Mouse (Mus musculus): ENCODE results near the gene Prkci. TPM values are rescaled to one million over a fixed set of nuclear protein-coding genes. Genes with fewer than 3 reads are reported as not detected.

Gene Prkci
- total RNA-seq (2021) = 10 to 100 TPM; 12.6 to 13.0 TPM
- long read RNA-seq, experiment 1, full-length matches to known transcripts = 2 of 2 reads
- long read RNA-seq, experiment 1, partial matches to known transcripts = 0 of 2 reads
- long read RNA-seq, experiment 1, other reads (novel, unspliced or antisense) = 0 of 2 reads
- long read RNA-seq, experiment 2, partial matches to known transcripts = 0 of 4 reads
- long read RNA-seq, experiment 2, other reads (novel, unspliced or antisense) = 4 of 4 reads

GRCm38 (mm10) chr3:30995283-30995898, at the start of gene Prkci:
Prkci (plus strand) TSS chr3:30995747.
- peak; percentile 95 to 96 for DNase-seq

- peak; percentile 33 to 36 for DNase-seq
Observed at GRCm38 (mm10) chr3:30951652-30952051, 43.9 kb upstream of the Prkci start.

DNA sequence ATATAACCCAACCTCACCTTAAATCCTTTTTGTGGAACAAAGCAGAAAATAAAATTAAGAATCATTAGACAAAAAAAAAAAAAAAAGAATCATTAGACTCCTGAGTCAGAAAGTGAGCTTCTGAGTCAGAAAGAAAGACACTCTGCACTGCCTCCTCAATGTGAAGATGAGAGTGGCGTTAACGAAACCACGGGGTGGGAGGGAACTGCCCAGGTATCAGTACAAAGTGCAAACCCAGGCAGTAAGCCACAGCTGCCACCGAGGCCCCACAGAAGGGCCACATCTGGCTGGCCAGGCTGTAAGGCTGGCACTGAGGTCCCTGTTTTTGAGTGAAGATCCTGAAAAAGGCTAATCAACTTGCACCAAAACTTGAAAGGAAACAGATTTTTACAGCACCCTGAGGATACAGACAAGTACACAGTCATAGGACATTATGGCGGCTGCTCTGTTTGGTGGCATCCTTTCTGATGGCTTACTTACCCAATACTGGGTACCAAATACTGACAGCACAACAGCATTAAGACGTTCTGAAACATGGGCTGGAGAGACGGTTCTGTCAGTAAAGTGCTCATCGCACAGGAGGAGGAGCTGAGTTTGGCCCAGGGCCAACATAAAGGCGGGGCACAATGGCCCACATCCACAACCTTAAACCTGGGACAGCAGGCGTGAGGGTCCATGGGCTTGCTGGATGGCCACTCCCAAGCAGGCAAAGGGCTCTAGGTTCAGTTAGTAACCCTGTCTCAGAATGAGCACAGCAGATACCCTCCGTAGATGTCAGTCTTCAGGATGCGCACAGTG, 43.1 kb upstream of the Prkci start:
- DNase-seq = no peak

- no peak for DNase-seq
Observed at GRCm38 (mm10) chr3:30956327-30956726, 39.2 kb upstream of the Prkci start.

- DNase-seq = no peak
Observed at GRCm38 (mm10) chr3:30958709-30959108, 36.8 kb upstream of the Prkci start.

DNA sequence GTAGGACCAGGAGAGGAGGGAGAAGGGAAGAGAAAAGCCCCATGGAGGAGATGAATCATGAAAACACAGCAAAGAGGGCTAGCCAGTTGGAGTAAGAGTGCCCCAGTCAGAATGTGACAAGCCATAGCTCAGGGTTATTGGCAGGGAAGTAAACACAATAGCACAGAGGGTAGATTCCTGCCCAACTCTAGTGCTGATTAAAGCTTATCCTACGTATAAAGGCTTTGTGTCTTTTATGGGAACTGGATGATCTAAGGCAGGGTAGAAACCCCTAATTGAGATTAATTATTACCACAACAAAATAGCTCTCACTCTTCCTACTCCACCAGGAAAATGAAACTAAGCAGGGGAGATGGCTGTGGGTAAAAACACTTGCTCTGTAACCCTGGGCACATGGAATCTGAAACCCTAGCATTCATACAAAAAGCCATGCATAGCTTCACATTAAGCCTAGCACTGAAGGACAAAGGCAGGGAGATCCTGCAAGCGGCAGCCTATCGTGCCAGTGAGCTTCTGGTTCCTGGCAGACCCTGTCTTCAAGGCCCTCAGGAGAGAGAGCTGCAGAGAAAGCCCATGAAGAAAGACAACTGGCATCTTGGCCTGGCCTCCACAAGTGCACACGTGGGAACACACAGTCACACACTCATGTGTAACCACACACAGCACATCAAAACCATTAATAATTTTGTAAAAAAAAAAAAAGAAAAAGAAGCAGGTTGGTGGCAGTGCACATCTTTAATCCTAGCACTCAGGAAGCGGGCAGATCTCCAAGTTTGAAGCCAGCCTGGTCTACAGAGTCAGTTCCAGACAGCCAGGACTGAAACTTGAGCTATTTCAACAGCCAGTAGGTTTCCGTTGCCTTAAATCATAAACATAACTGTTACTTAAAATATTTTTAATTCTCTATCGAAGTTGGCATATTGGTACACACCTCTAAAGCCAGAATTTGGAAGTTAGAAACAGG, 35.4 kb upstream of the Prkci start:
- DNase-seq = no peak

GRCm38 (mm10) chr3:30963100-30963499, 32.4 kb upstream of the Prkci start:
- no peak for DNase-seq

- no peak for DNase-seq
Observed at GRCm38 (mm10) chr3:30964216-30964615, 31.3 kb upstream of the Prkci start.

- no peak for DNase-seq
Observed at GRCm38 (mm10) chr3:30965644-30966043, 29.9 kb upstream of the Prkci start.

DNA sequence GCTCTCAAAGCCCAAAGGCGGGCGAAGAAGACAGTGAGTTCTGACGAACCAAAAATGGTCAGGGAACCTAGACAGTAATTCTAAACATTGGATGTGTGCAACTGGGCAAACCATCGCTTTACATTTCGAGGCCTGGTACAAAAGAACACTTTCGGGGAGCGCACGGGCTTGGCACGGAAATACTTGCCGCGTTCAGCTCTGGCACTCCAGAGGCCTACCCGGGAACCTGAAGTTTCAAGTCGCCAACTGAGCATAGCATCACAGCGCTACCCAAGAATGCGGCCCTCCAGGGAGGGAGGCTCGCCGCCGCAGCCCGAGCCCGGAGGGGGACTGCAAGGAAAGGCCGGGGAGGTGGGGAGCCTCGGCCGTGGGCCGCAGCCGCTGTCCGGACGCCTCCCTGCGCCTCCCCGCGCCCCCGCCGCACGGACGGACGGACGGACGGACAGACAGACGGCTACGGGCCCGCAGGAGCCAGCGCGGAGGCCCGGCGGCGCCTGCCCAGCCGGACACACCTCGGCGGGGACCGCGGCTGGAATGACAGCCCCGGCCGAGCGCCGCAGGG, 26.9 kb upstream of the Prkci start:
- DNase-seq = peak; percentile 44 to 64

GRCm38 (mm10) chr3:30969104-30969581, 26.4 kb upstream of the Prkci start, which contains the start of gene Phc3:
Phc3 (minus strand) TSS chr3:30969415.
- peak; percentile 93 to 94 for DNase-seq

DNA sequence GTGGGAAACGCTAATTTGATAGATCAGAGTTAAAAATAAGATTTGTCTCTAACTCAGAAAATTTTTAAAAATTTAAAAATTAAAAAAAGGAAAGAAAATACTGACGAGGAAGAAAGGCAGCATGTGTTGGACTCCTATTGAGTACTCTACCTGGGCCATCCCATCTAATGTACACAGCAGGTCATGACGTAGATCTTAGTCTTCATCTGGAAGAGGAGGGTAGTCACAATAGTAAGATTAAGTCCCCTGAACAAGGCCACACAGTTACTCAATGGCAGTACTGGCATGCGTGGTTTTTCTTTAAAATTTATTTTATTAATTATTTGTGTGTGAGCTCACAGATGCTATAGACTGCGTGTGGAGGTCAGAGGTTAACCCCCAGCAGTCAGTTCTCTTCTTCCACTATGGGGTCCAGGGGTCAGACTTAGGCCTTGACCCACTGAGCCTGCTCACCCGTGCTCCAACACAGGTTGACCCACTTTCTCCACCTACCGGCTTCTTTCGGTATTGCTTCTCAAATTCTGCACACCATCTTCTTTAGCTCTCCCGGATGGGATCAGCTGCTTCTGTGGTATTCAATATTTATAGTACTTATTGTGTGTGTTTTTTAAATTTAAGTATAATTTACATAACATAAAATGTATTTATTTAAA, 20.3 kb upstream of the Prkci start:
- DNase-seq = peak; percentile 67 to 89

GRCm38 (mm10) chr3:30976991-30977603, 18.4 kb upstream of the Prkci start:
- no peak for DNase-seq

DNA sequence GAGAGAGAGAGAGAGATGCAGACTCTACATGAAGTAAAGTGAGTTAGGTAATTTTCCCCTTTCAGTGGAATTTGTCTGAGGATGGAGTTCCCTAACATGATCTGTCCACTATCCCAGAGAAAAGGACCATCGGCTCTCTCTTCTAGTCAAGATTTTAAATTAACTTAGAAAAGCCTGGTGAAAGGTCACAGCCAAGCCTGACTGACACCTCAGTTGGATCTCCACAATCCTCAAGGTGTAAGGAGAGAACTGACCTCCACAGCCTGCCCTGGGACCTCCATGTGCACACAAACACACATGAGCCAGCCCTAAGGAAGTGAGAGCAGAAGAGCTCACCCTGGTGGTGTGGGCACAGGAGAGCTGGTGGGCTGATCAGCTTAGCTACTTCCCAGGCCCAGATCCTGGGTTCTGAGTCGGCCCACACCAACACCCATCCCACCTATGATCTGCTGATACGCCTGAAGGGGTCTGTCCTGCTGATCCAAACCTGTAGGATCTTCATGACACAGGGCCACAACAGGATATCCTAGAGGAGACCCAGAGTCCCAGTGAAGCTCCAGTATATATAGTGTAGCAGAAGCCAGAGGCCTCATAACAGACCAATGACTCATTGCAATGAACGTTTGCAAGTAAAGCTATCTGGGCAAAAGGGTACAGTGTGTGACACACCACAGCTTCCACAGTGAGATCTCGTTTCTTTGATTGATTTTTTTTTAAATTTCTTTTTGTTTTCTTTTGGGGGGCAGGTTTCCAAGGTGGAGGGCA, 13.7 kb upstream of the Prkci start:
- DNase-seq = no peak

GRCm38 (mm10) chr3:30982924-30983536, 12.5 kb upstream of the Prkci start:
- no peak for DNase-seq

DNA sequence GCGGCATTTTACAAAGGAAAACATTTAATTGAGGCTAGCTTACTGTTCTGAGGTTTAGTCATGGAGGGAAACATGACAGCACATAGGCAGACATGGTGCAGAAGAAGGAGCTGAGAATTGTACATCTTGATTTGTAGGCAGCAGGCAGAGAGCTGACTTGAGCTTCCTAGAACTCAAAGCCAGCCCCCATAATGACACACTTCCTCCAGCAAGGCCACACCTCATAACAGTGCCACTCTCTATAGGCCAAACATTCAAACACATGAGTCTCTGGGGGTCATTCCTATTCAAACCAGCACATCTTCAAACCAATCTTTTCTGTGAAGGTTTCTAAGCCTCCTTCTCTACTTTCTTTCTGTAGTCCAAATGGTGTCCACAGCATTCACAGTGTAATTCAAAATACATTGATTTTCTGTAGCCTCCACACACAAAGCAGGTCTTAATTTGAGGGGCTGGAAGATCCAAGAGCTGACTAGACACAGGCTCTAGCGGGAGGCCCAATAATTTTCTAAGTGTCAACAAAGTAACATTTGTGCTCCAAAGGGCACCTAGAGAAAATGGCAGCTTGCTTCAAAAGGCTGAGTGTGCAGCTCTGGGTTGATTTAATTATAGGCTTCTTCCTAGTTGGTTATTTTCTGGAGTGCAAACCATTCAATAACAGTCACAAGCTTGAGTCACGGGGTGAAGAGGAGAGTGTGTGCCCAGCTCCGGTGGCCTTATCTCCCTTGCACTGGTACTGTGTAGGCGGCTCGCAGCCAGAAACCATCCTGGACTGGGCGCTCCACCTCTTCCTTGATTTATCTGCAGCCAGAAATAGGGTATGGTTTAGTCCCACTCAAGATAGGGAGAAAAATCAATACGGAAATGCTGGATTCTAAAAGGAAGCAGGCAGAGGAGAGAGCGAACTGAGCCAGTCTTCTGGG, 7.9 kb upstream of the Prkci start:
- peak; percentile 67 to 78 for DNase-seq

DNA sequence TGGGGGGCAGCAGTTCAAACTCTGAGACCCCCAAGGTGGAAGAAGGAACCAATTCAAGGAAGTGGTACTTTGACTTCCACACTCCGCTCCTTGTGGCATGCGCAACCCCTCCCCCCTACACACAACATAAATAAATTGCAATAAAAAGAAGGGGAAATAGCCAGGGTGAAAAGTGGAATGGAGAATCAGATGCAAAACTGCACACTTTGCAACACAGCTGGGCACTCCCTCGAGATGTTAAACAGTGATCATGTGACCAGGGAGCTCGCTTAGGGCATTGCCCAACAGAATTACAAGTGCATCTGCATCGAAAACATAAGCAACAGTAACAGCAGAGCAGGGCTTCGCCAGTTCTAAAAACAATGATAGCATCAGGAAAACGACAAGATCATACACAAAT, 3.4 kb upstream of the Prkci start:
- peak in 1 of 2 experiments; percentile 14 for DNase-seq

DNA sequence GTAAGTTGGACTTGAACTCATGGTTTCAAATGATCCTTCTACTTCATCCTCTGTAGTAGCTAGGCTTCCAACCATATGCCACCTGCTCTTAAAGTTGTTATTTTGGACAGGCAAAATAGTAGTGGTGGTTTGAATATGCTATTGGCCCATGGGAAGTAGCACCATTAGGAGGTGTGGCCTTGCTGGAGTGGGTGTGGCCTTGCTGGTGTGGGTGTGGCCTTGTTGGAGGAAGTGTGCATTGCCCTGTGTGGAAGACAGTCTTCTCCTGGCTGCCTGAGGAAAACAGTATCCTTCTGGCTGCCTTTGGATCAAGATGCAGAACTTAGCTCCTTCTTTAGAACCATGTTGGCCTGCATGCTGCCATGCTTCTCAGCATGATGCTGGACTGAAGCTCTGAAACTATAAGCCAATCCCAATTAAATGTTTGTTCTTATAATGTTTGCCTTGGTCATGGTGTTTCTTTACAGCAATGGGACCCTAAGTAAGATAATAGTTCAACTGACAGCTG, 2.4 kb upstream of the Prkci start:
- no peak for DNase-seq
